Mouse (Mus musculus): ENCODE results near the gene Clint1. TPM values are rescaled to one million over a fixed set of nuclear protein-coding genes. Genes with fewer than 3 reads are reported as not detected.
A peak's percentile ranks its signal among the peaks of the same experiment; 100 is the strongest.
"Not testable (repeated sequence)": the region's sequence is repeated elsewhere in the genome, so short reads cannot be mapped to it uniquely, and the experiment has no call there.

The Clint1 gene
- total RNA-seq, 2 experiments from 2014 or later = 74.1 to 92.9 TPM

DNA sequence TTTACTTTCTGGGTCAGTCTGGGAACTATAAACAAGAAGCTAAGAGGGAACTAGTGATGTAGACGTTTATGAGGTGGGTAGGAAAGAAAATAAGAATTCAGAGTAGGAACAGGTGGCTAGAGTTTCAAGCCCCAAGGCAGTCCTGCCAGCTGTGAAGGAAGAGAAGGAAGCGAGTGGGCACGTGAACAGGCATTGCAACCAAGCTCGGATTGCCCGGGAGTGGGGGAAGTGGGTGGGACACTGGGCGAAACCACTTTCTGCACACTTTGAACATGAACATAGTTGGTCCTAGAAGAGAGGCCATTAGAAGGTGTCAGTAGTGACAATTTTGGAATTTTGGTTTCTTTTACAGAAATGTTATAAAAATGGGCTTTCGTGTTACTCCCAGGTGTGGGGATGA lies 4.3 kb upstream of the Clint1 start:
- no peak for DNase-seq

- DNase-seq = no peak
These were observed 3.6 kb upstream of the Clint1 start for GRCm38 (mm10) chr11:45848253-45848652.

DNA sequence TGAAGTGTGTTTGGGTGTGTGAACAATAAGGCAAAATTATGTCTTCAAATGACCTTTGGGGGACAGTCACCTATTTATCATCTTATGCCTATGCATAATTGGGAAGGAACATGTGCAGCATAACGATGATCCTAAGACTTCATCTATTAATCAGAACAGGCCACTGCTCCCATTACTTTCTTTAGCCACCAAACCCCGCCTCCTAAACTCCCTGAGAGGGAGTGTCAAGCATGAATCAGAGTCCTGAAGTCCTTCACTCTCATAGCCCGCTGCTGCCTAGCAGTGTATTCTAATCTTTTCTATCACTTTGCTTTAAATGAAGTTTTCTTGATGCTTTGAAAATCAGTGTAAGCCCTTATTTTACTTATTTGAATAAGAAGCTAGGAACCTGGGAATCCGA lies 2.6 kb upstream of the Clint1 start:
- DNase-seq = peak; percentile 27 to 30

DNA sequence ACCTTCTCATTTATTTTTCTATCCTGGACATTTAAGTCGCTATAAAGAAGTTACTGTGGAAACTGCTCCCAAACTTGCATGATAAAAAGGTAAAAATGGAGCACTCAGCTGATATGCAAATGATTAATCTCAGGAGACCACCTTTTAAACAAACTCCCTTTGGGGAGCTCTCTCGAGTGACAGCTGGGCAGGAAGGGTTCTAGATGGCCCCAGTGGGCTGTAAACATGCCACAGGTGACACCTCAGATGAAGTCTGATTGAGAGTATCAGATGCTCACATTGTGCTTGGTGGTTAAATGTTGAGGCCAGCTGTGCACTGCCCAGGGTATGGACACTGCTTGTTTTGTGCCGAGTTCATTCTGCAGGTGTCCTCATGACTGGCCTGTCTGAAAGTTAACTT lies 2.0 kb upstream of the Clint1 start:
- DNase-seq = no peak

DNA sequence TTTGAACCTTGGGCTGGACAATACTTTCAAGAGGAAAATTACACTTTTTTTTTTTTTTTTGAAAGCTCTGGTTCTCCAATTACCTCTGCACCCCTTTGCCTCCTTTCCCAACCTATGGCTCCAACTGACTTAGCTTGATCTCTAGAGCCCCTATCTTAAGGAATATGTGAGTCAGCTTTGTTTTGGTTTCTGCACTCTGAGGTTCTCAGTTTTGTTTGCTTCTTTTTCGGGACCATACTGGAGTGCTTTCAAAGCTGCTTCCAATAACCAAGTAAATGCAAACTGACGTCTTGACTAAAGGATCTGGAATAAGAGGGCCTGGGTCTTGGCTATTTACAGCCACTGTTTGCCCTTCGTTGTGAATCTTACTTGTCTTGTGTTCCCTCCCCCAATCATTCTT lies 1.5 kb upstream of the Clint1 start:
- no peak for DNase-seq

DNA sequence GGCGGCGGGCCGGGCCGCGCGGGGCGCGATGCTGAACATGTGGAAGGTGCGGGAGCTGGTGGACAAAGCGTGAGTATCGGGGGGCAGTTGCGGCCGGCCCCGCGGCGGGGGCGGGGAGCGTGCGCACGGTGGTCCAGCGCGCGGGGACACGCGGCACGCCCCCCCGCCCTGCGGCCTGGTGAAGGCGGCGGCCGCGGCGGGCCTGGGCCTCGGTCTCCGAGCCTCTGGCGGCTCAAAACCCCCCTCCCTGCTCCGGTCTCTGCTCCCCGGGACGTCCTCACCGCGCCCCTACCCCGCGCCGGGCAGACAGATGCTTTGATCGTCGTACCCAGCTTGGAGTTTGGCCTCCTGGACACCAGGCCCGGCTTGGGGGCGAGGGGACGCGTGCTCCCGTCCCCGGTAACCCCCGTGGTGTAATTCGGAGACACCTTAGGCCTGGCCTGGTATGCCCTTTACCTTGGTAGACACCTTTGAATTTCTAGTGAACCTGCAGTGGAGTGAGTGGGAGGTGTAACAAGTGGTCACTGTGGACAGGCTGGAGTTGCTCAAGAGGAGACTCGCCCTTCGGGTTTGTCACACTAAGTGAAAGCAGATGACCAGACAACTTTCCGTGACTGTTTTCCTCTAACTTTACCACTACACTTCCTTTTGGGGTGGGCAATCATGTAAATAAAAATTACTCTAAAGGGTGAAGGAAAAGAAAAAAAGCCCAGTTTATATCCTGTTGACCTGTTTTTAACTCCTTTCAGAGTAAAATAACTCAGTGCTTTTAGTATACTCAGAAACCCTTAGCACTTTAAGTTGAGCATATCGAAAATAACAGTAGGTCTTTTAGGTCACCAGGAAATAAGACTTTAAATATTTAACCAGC lies 508 bp downstream of the Clint1 start:
- DNase-seq = peak; percentile 31 to 54

GRCm38 (mm10) chr11:45852995-45853317 lies 1.1 kb downstream of the Clint1 start:
- DNase-seq = no peak

- no peak for DNase-seq
These were observed 2.1 kb downstream of the Clint1 start for GRCm38 (mm10) chr11:45853916-45854315.

DNA sequence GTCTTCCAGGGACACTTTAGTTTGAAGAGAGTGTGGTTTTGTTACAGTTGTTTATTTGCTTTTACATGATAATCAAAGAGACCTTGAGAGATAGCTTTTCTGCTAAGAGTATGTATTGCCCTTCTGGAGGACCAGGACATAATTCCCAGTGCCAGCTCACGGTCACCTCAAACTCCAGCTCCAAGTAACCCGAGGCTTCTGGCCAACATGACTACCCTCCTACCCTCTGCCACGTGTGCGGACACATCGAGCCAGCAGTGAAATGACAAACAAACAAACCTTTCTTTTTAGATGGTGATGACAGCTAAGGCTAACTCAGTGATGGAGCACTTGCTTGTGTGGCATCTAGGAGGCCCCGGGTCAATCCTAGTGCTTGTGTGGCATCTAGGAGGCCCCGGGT lies 2.5 kb downstream of the Clint1 start:
- peak; percentile 28 to 44 for DNase-seq

DNA sequence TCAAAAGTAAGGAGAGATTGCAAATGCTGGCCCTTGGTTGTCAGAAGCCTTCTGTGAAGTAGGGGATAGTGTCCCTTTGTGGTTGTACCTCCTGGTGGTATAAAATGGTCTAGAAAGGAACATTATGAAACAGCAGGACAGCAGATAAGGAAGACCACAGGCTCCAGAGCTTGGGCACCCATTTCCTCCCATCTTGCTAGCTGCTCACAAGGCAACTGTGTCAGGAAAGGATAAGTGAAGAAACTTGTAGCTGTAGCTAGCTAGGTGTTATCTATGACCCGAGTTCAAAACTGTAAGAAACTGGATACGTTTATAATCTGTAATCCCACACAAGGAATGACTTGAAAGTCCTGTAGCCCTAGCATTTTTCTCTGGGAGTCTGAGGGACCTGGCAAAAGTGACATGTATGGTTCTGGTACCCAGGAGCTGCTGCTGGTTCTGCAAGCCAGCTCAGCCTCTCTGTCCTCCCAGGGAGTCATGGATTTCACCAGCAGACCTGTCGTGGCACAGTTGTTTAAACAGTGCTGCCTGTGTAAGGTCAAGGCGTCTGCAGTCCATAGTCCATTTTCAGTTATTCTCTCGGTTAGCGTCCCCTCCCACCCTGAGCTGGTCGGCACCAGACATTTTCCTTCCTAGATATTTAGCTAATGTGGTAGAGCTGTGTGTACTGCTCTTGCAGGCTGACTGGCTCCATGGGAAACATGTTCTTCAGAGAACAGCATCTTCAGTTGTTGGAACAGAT lies 3.7 kb downstream of the Clint1 start:
- DNase-seq = no peak

- no peak for DNase-seq
These were observed 4.3 kb downstream of the Clint1 start for GRCm38 (mm10) chr11:45856149-45856516.

DNA sequence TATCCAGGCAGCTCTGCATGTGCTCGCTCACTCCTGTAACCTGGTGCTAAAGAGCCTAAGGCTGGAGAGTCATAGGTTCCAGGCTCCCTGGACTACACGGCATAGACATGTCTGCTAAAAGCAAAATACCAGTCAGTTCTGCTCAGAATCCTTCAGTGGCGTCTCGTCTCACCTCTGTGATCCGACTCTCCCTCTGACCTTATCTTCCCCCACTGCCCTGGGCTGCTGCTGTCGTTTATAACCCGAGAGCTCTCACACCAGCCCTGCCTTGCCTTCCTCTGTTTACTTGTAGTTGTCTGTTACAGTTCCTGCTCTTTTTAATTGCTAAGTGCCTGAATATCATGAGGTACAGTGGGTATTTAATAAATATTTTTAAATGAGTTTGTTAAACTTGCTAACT lies 9.5 kb downstream of the Clint1 start:
- no peak for DNase-seq

GRCm38 (mm10) chr11:45864409-45864808 lies 12.6 kb downstream of the Clint1 start:
- DNase-seq = no peak

DNA sequence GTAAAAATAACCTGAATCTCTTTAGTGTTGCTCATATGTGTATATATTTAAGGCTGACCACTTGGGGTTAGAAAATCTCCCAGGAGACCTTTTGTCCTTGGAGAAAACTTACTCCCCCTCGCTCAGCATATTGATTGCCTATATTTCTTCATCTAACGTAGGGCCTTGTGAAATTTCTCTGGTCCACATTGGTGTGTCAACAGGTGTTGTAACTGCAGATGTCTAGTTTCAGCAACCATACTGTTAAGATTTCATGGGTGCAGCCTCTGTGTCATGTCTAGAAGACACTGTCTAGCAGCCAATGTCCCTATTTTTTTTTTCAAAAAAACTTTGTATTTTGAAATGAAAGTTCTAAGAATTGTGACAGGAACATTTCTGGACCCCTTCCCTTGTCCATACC lies 14.0 kb downstream of the Clint1 start:
- no peak for DNase-seq

- no peak for DNase-seq
These were observed 14.7 kb downstream of the Clint1 start for GRCm38 (mm10) chr11:45866534-45866933.

DNA sequence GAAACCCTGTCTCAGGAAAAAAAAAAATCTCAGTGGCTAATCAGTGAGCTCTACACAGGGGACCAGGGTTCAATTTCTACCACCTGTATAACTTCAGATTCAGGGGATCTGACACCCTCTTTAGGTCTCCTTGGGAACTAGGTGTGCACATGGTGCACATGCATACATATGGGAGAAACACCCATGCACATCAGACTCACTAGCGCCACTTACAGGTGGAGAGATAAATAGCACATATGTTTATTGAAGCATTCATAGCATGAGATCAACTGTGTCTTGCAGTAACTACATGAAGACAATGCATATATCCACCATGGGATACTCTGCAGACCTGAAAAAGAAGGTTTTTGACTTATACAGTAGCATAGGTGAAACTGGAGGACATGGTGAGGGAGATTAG lies 21.8 kb downstream of the Clint1 start:
- DNase-seq = no peak

GRCm38 (mm10) chr11:45874251-45874650 lies 22.4 kb downstream of the Clint1 start:
- DNase-seq = no peak

GRCm38 (mm10) chr11:45875351-45875935 lies 23.6 kb downstream of the Clint1 start:
- no peak for DNase-seq

GRCm38 (mm10) chr11:45876036-45876435 lies 24.2 kb downstream of the Clint1 start:
- no peak for DNase-seq

- DNase-seq = not testable (repeated sequence)
These were observed 27.5 kb downstream of the Clint1 start for GRCm38 (mm10) chr11:45879366-45879765.

DNA sequence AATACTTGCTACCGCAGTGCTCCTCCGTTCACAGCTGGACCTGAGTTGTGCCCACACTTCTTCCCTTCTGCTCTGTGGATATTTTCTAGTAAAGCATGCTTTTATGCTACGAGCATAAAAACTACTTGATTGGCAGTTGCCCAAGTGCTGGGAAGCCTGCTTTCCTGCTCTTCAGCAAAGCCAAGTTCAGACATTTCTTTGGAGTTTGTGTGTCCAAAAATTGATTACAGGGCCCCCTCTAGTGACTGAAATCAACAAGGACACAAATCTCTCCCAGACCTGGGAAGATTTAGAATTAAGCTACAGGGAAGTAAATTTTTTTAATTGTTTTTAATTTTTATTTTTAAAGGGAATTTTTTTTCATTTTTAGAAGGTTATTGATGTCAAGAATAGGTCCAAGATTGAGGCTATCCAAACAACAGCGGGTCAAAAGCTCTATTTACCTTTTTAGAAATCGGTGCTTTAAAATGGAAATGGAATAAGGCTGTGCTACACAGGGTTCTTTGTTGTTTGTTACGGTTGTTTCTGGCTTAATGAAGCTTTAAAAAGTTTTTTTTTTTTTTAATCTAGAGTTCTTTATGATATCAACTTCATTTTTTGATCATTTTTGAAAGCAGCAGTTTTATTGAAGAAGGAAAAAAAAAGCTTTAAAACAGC lies 29.3 kb downstream of the Clint1 start:
- peak; percentile 34 to 40 for DNase-seq

- DNase-seq = no peak
These were observed 29.8 kb downstream of the Clint1 start for GRCm38 (mm10) chr11:45881683-45882068.
